Mouse (Mus musculus) E14TG2a.4 (cell line): ENCODE results near the gene Gm21883.
"Not testable (repeated sequence)": the region's sequence is repeated elsewhere in the genome, so short reads cannot be mapped to it uniquely, and the experiment has no call there.

Experiments
- CTCF ChIP-seq: conservative IDR thresholded peaks from 2 replicates; pipeline ENCODE4 v1.5.1; 2014; ENCODE audit warnings: low read length
- NANOG ChIP-seq: IDR thresholded peaks from 2 replicates; pipeline ENCODE4 v1.6.1; 2014; ENCODE audit warnings: borderline replicate concordance, low read length, mixed read lengths
- POU5F1 ChIP-seq: IDR thresholded peaks from 2 replicates; pipeline ENCODE4 v1.6.1; 2014; ENCODE audit warnings: low read length, borderline replicate concordance

GRCm38 (mm10) chrX:31618820-31619219, 44.7 kb upstream of the Gm21883 start, which contains the start of gene Spin2e:
- not testable (repeated sequence) for TF ChIP-seq CTCF, NANOG, POU5F1
